Mouse (Mus musculus) midbrain, embryonic 16.5 days (tissue): ENCODE measurements around the gene Gpr33. TPM values are rescaled to one million over a fixed set of nuclear protein-coding genes. Genes with fewer than 3 reads are reported as not detected.

Experiments
- polyA plus RNA-seq: library from polyadenylated mRNA; unstranded; fragments of >200 nt; fragmentation: Nextera tagmentation; extraction: Ambion mirVana; gene quantifications from 2 replicates; pipeline ENCODE4 v1.2.1, GENCODE M21; 2015

The Gpr33 gene
- polyA plus RNA-seq, 1 experiment from 2014 or later = not detected

Other genes with a start within 250 kb of the Gpr33 start
- 34.1 and 36.2 TPM in 2 replicates for gene Hectd1, start 198.5 kb downstream of the Gpr33 start, polyA plus RNA-seq
- gene Heatr5a, start 56.7 kb downstream of the Gpr33 start, polyA plus RNA-seq = 6.9 and 7.1 TPM in 2 replicates
- 18.2 and 24.7 TPM in 2 replicates for gene Dtd2, start 21.6 kb downstream of the Gpr33 start, polyA plus RNA-seq
- 7.7 and 8.5 TPM in 2 replicates for gene Nubpl, start 69.7 kb upstream of the Gpr33 start, polyA plus RNA-seq